Mouse (Mus musculus) heart, postnatal 0 days (tissue): ENCODE data around the gene Tspan14. TPM values are rescaled to one million over a fixed set of nuclear protein-coding genes. Genes with fewer than 3 reads are reported as not detected.

Source experiments
- ATAC-seq: fragments of 200-750 bp; cut with Nextera tagmentation; 2 replicates; pipeline ENCODE4 v1.8.0; 2017; ENCODE audit warnings: low read depth, moderate number of reproducible peaks, moderate library complexity; ENCODE audit not compliant: insufficient read depth
- DNase-seq: peaks from one replicate; pipeline ENCODE4 v3.0.0-alpha.2; 2016; ENCODE audit warnings: low spot score
- H3K27ac ChIP-seq: fragments of 300-500 bp; sonication (generic); 2 replicates; pipeline ENCODE4 v1.5.1; 2014; ENCODE audit warnings: low read depth, mild to moderate bottlenecking
- H3K27me3 ChIP-seq: fragments of 300-500 bp; sonication (generic); 2 replicates; pipeline ENCODE4 v1.6.1; 2014; ENCODE audit warnings: low read length, mixed read lengths; ENCODE audit not compliant: control insufficient read depth, insufficient read depth
- H3K36me3 ChIP-seq: fragments of 300-500 bp; sonication (generic); replicated peaks from 2 replicates; pipeline ENCODE4 v1.6.1; 2014; ENCODE audit warnings: low read length, mixed read lengths; ENCODE audit not compliant: control insufficient read depth, insufficient read depth
- H3K4me1 ChIP-seq: fragments of 300-500 bp; sonication (generic); 2 replicates; pipeline ENCODE4 v1.6.1; 2014; ENCODE audit warnings: antibody characterized with exemption; ENCODE audit not compliant: control insufficient read depth, insufficient read depth
- H3K4me2 ChIP-seq: fragments of 300-500 bp; sonication (generic); 2 replicates; pipeline ENCODE4 v1.6.1; 2014; ENCODE audit warnings: low read depth, mild to moderate bottlenecking, low read length, moderate library complexity
- H3K4me3 ChIP-seq: fragments of 300-500 bp; sonication (generic); 2 replicates; pipeline ENCODE4 v1.5.1; 2014; ENCODE audit warnings: low read depth, low read length
- H3K9ac ChIP-seq: fragments of 300-500 bp; sonication (generic); replicated peaks from 2 replicates; pipeline ENCODE4 v1.6.1; 2014; ENCODE audit warnings: low read depth, low read length, mixed read lengths
- H3K9me3 ChIP-seq: fragments of 300-500 bp; sonication (generic); replicated peaks from 2 replicates; pipeline ENCODE4 v1.6.1; 2016; ENCODE audit warnings: low read length; ENCODE audit not compliant: control insufficient read depth
- CTCF ChIP-seq: IDR thresholded peaks from 2 replicates; pipeline ENCODE4 v1.5.1; 2016; ENCODE audit warnings: antibody characterized with exemption, control low read depth, low read depth
- EP300 ChIP-seq: IDR thresholded peaks from 2 replicates; pipeline ENCODE4 v1.6.1; 2016; ENCODE audit warnings: antibody characterized with exemption, low read depth
- WGBS: fragments of 180-500 bp; shearing (Covaris S2); extraction: QIAGEN DNeasy Blood & Tissue Kit; methylation state at CpG from one replicate; pipeline ENCODE4 v1.1.7; 2014; 5-methylcytosine and 5-hydroxymethylcytosine counted together
- polyA plus RNA-seq: library from polyadenylated mRNA; unstranded; fragments of >200 nt; fragmentation: Nextera tagmentation; extraction: Ambion mirVana; gene quantifications from 2 replicates; pipeline ENCODE4 v1.2.1, GENCODE M21; 2015
- total RNA-seq: library from RNA; depleted of rRNA; stranded (reverse); fragments of >200 nt; gene quantifications from 2 replicates; pipeline ENCODE4 v1.2.3, GENCODE M21; 2014; ENCODE audit warnings: low replicate concordance

The Tspan14 gene
- total and polyA plus RNA-seq, 2 experiments from 2014 or later, result 21.6 to 30.2 TPM

- H3K4me3 ChIP-seq, result no peak overlapping the region
- no peaks in the 10 kb centered on the region for H3K9me3 ChIP-seq
- H3K4me1 ChIP-seq, result peaks cover under 1% of the 10 kb centered on the region; the same call in 1 of the 2 replicates
- H3K9ac ChIP-seq, result no peak overlapping the region
- no peaks in the 10 kb centered on the region for H3K27me3 ChIP-seq
- no peak for DNase-seq
- no peak for TF ChIP-seq CTCF
- no peak for TF ChIP-seq EP300
- no peak for ATAC-seq
- H3K27ac ChIP-seq, result no peak overlapping the region
- no peaks in the 10 kb centered on the region for H3K36me3 ChIP-seq
- 47% methylated on average over 2 of the region's 2 CpGs for WGBS
- H3K4me2 ChIP-seq, result no peak overlapping the region
Observed at GRCm38 (mm10) chr14:41008138-41008537, 41.5 kb upstream of the Tspan14 start.

- Histone ChIP-seq H3K27ac (no peak overlapping the region), H3K4me1 (no peaks in the 10 kb centered on the region; the same call in 1 of the 2 replicates), H3K36me3 (no peaks in the 10 kb centered on the region), H3K27me3 (no peaks in the 10 kb centered on the region), H3K9me3 (no peaks in the 10 kb centered on the region), H3K4me2 (no peak overlapping the region), H3K4me3 (no peak overlapping the region), H3K9ac (no peak overlapping the region)
- no peak for DNase-seq
- WGBS, result 36% methylated on average over 5 of the region's 5 CpGs
- TF ChIP-seq EP300 (no peak), CTCF (no peak)
- no peak for ATAC-seq
Observed at GRCm38 (mm10) chr14:41007641-41008040, 41.0 kb upstream of the Tspan14 start.

- H3K27me3 ChIP-seq, result no peaks in the 10 kb centered on the region
- no peaks in the 10 kb centered on the region; the same call in 1 of the 2 replicates for H3K4me1 ChIP-seq
- ATAC-seq, result no peak
- no peak overlapping the region for H3K27ac ChIP-seq
- no peak overlapping the region for H3K9ac ChIP-seq
- H3K4me3 ChIP-seq, result no peak overlapping the region
- TF ChIP-seq EP300, result no peak
- no peak for TF ChIP-seq CTCF
- H3K9me3 ChIP-seq, result no peaks in the 10 kb centered on the region
- H3K4me2 ChIP-seq, result no peak overlapping the region
- DNase-seq, result no peak
- no peaks in the 10 kb centered on the region for H3K36me3 ChIP-seq
- 49% methylated on average over 3 of the region's 3 CpGs for WGBS
Observed at GRCm38 (mm10) chr14:41006899-41007298, 40.3 kb upstream of the Tspan14 start.

- no peak overlapping the region for H3K9ac ChIP-seq
- H3K9me3 ChIP-seq, result no peaks in the 10 kb centered on the region
- DNase-seq (no peak), ATAC-seq (no peak)
- no peaks in the 10 kb centered on the region for H3K36me3 ChIP-seq
- no peak overlapping the region for H3K4me3 ChIP-seq
- H3K4me2 ChIP-seq, result no peak overlapping the region
- no peaks in the 10 kb centered on the region; the same call in 1 of the 2 replicates for H3K4me1 ChIP-seq
- no peak overlapping the region for H3K27ac ChIP-seq
- WGBS, result 84% methylated on average over 10 of the region's 10 CpGs
- TF ChIP-seq CTCF, result no peak
- TF ChIP-seq EP300, result no peak
- H3K27me3 ChIP-seq, result no peaks in the 10 kb centered on the region
Observed at GRCm38 (mm10) chr14:41006263-41006662, 39.7 kb upstream of the Tspan14 start.

GRCm38 (mm10) chr14:41005716-41006115 is 39.1 kb upstream of the Tspan14 start:
- Histone ChIP-seq H3K9me3 (no peaks in the 10 kb centered on the region), H3K4me1 (no peaks in the 10 kb centered on the region; the same call in 1 of the 2 replicates), H3K4me2 (no peak overlapping the region), H3K27me3 (no peaks in the 10 kb centered on the region), H3K27ac (no peak overlapping the region), H3K4me3 (no peak overlapping the region), H3K36me3 (no peaks in the 10 kb centered on the region), H3K9ac (no peak overlapping the region)
- ATAC-seq (no peak), DNase-seq (no peak)
- 75% methylated on average over 9 of the region's 9 CpGs for WGBS
- TF ChIP-seq EP300, result no peak
- TF ChIP-seq CTCF, result no peak
